Mouse (Mus musculus) retina, postnatal 7 days (tissue): ENCODE results near the gene Rars.
A peak's percentile ranks its signal among the peaks of the same experiment; 100 is the strongest.
"Not testable (repeated sequence)": the region's sequence is repeated elsewhere in the genome, so short reads cannot be mapped to it uniquely, and the experiment has no call there.

ENCODE experiments used
- DNase-seq: peaks from one replicate; pipeline ENCODE4 v3.0.0-alpha.2; 2012; ENCODE audit warnings: low read depth, low spot score

Rars gene

GRCm38 (mm10) chr11:35838345-35839338 is 4.3 kb upstream of the Rars start:
- peak; percentile 64 for DNase-seq

- no peak for DNase-seq
Observed at GRCm38 (mm10) chr11:35837156-35838126, 3.1 kb upstream of the Rars start.

GRCm38 (mm10) chr11:35833270-35833669 is 1.0 kb downstream of the Rars start:
- DNase-seq = no peak

- no peak for DNase-seq
Observed at GRCm38 (mm10) chr11:35832139-35832538, 2.2 kb downstream of the Rars start.

GRCm38 (mm10) chr11:35827714-35828113 is 6.6 kb downstream of the Rars start:
- no peak for DNase-seq

- DNase-seq = no peak
Observed at GRCm38 (mm10) chr11:35816316-35816715, 18.0 kb downstream of the Rars start.

GRCm38 (mm10) chr11:35811458-35811857 is 22.8 kb downstream of the Rars start:
- DNase-seq = no peak

- DNase-seq = no peak
Observed at GRCm38 (mm10) chr11:35801332-35801731, 33.0 kb downstream of the Rars start.

GRCm38 (mm10) chr11:35798874-35799273 is 35.4 kb downstream of the Rars start, which contains the start of gene Fbll1:
Gene Fbll1, minus strand, starts transcription at chr11:35798884.
- peak; percentile 5 for DNase-seq

- peak; percentile 62 for DNase-seq
Observed at GRCm38 (mm10) chr11:35798495-35798820, 35.8 kb downstream of the Rars start.

- peak; percentile 13 for DNase-seq
Observed at GRCm38 (mm10) chr11:35797751-35798494, 36.4 kb downstream of the Rars start.

- DNase-seq = not testable (repeated sequence)
Observed at GRCm38 (mm10) chr11:35792800-35793199, 41.5 kb downstream of the Rars start.

- DNase-seq = no peak
Observed at GRCm38 (mm10) chr11:35788443-35788842, 45.9 kb downstream of the Rars start.

- no peak for DNase-seq
Observed at GRCm38 (mm10) chr11:35784537-35784936, 49.8 kb downstream of the Rars start.

- DNase-seq = no peak
Observed at GRCm38 (mm10) chr11:35784002-35784401, 50.3 kb downstream of the Rars start.

- no peak for DNase-seq
Observed at GRCm38 (mm10) chr11:35783038-35783437, 51.3 kb downstream of the Rars start.

GRCm38 (mm10) chr11:35782444-35782843 is 51.9 kb downstream of the Rars start:
- DNase-seq = no peak

GRCm38 (mm10) chr11:35780336-35780735 is 54.0 kb downstream of the Rars start:
- no peak for DNase-seq

- no peak for DNase-seq
Observed at GRCm38 (mm10) chr11:35776452-35776851, 57.9 kb downstream of the Rars start.

- DNase-seq = no peak
Observed at GRCm38 (mm10) chr11:35775606-35776005, 58.7 kb downstream of the Rars start.

GRCm38 (mm10) chr11:35770741-35771504 is 63.4 kb downstream of the Rars start:
- DNase-seq = no peak
